Mouse (Mus musculus) lung, embryonic 16.5 days (tissue): ENCODE results near the gene Dph6. TPM values are rescaled to one million over a fixed set of nuclear protein-coding genes. Genes with fewer than 3 reads are reported as not detected.
A peak's percentile ranks its signal among the peaks of the same experiment; 100 is the strongest.
"Not testable (repeated sequence)": the region's sequence is repeated elsewhere in the genome, so short reads cannot be mapped to it uniquely, and the experiment has no call there.

ENCODE experiments used
- ATAC-seq: fragments of 200-750 bp; cut with Nextera tagmentation; 2 replicates; pipeline ENCODE4 v1.8.0; 2017; ENCODE audit warnings: low read depth, mild to moderate bottlenecking, moderate library complexity
- H3K27ac ChIP-seq: fragments of 300-500 bp; sonication (generic); 2 replicates; pipeline ENCODE4 v1.5.1; 2014; ENCODE audit warnings: mild to moderate bottlenecking, control low read depth, low read length
- H3K27me3 ChIP-seq: fragments of 300-500 bp; sonication (generic); 2 replicates; pipeline ENCODE4 v1.6.1; 2014; ENCODE audit warnings: low read depth, low read length, mixed read lengths; ENCODE audit not compliant: control insufficient read depth, insufficient read depth
- H3K36me3 ChIP-seq: fragments of 300-500 bp; sonication (generic); 2 replicates; pipeline ENCODE4 v1.6.1; 2014; ENCODE audit warnings: low read length; ENCODE audit not compliant: control insufficient read depth, insufficient read depth
- H3K4me1 ChIP-seq: fragments of 300-500 bp; sonication (generic); replicated peaks from 2 replicates; pipeline ENCODE4 v1.6.1; 2014; ENCODE audit warnings: low read length, mixed read lengths; ENCODE audit not compliant: control insufficient read depth, insufficient read depth
- H3K4me2 ChIP-seq: fragments of 300-500 bp; sonication (generic); 2 replicates; pipeline ENCODE4 v1.6.1; 2014; ENCODE audit warnings: low read depth, low read length, control low read depth
- H3K4me3 ChIP-seq: fragments of 300-500 bp; sonication (generic); 2 replicates; pipeline ENCODE4 v1.5.1; 2014; ENCODE audit warnings: mild to moderate bottlenecking, low read length, control low read depth
- H3K9ac ChIP-seq: fragments of 300-500 bp; sonication (generic); 2 replicates; pipeline ENCODE4 v1.6.1; 2014; ENCODE audit warnings: low read length, control low read depth
- H3K9me3 ChIP-seq: fragments of 300-500 bp; sonication (generic); 2 replicates; pipeline ENCODE4 v1.6.1; 2016; ENCODE audit warnings: low read length; ENCODE audit not compliant: control insufficient read depth
- WGBS: fragments of 180-500 bp; shearing (Covaris S2); extraction: QIAGEN DNeasy Blood & Tissue Kit; methylation state at CpG from one replicate; pipeline ENCODE4 v1.1.7; 2014; 5-methylcytosine and 5-hydroxymethylcytosine counted together
- polyA plus RNA-seq: library from polyadenylated mRNA; unstranded; fragments of >200 nt; fragmentation: Nextera tagmentation; extraction: Ambion mirVana; gene quantifications from 2 replicates; pipeline ENCODE4 v1.2.1, GENCODE M21; 2015

Dph6 gene
- polyA plus RNA-seq, 1 experiment from 2014 or later = 24.3 TPM

- Histone ChIP-seq H3K27ac (no peak overlapping the region), H3K36me3 (no peaks in the 10 kb centered on the region), H3K4me2 (no peak overlapping the region), H3K4me1 (no peaks in the 10 kb centered on the region), H3K27me3 (no peaks in the 10 kb centered on the region), H3K9me3 (no peaks in the 10 kb centered on the region), H3K9ac (no peak overlapping the region), H3K4me3 (no peak overlapping the region)
- ATAC-seq = no peak
- 85% methylated on average over 2 of the region's 2 CpGs for WGBS
These were observed 10.9 kb downstream of the Dph6 start for GRCm38 (mm10) chr2:114643832-114644231.

- ATAC-seq = peak; percentile 87
- Histone ChIP-seq H3K27ac (0 out of 2 replicates have a peak overlapping the region, but pooled peaks have one; percentile 46), H3K36me3 (no peaks in the 10 kb centered on the region), H3K4me3 (no peak overlapping the region), H3K9ac (no peak overlapping the region), H3K27me3 (no peaks in the 10 kb centered on the region), H3K4me1 (0 out of 2 replicates have a peak, but pooled peaks cover 7% of the 10 kb centered on the region), H3K4me2 (no peak overlapping the region), H3K9me3 (no peaks in the 10 kb centered on the region)
- 37% methylated on average over 4 of the region's 4 CpGs for WGBS
These were observed 30.1 kb downstream of the Dph6 start for GRCm38 (mm10) chr2:114624683-114625082.

GRCm38 (mm10) chr2:114622550-114622939, 32.2 kb downstream of the Dph6 start:
- WGBS = 12% methylated on average over 2 of the region's 2 CpGs
- no peak overlapping the region for H3K9ac ChIP-seq
- no peak for ATAC-seq
- 0 out of 2 replicates have a peak, but pooled peaks cover 7% of the 10 kb centered on the region for H3K4me1 ChIP-seq
- no peak overlapping the region for H3K4me3 ChIP-seq
- no peaks in the 10 kb centered on the region for H3K27me3 ChIP-seq
- H3K27ac ChIP-seq = no peak overlapping the region
- no peak overlapping the region for H3K4me2 ChIP-seq
- H3K9me3 ChIP-seq = no peaks in the 10 kb centered on the region
- no peaks in the 10 kb centered on the region for H3K36me3 ChIP-seq

GRCm38 (mm10) chr2:114621781-114622549, 32.8 kb downstream of the Dph6 start:
- H3K4me3 ChIP-seq = no peak overlapping the region
- no peak overlapping the region for H3K4me2 ChIP-seq
- H3K27me3 ChIP-seq = no peaks in the 10 kb centered on the region
- ATAC-seq = no peak
- 0 out of 2 replicates have a peak, but pooled peaks cover 7% of the 10 kb centered on the region for H3K4me1 ChIP-seq
- no peak overlapping the region for H3K9ac ChIP-seq
- no peaks in the 10 kb centered on the region for H3K36me3 ChIP-seq
- WGBS = 55% methylated on average over 5 of the region's 5 CpGs
- no peak overlapping the region for H3K27ac ChIP-seq
- H3K9me3 ChIP-seq = no peaks in the 10 kb centered on the region

GRCm38 (mm10) chr2:114611576-114611975, 43.2 kb downstream of the Dph6 start:
- WGBS = 84% methylated on average over 2 of the region's 2 CpGs
- no peaks in the 10 kb centered on the region for H3K36me3 ChIP-seq
- no peak for ATAC-seq

GRCm38 (mm10) chr2:114610110-114610509, 44.7 kb downstream of the Dph6 start:
- Histone ChIP-seq H3K9ac (no peak overlapping the region), H3K36me3 (no peaks in the 10 kb centered on the region), H3K4me3 (no peak overlapping the region), H3K27ac (peak overlapping the region; percentile 31; the same call in 1 of the 2 replicates), H3K9me3 (no peaks in the 10 kb centered on the region), H3K27me3 (no peaks in the 10 kb centered on the region), H3K4me1 (no peaks in the 10 kb centered on the region), H3K4me2 (no peak overlapping the region)
- no peak for ATAC-seq
- 22% methylated on average over 2 of the region's 2 CpGs for WGBS

More at GRCm38 (mm10) chr2:114611576-114611975, 43.2 kb downstream of the Dph6 start:
- H3K4me1 ChIP-seq = no peaks in the 10 kb centered on the region
- no peak overlapping the region for H3K4me3 ChIP-seq
- H3K9ac ChIP-seq = no peak overlapping the region
- no peaks in the 10 kb centered on the region for H3K9me3 ChIP-seq
- H3K4me2 ChIP-seq = no peak overlapping the region
- no peaks in the 10 kb centered on the region for H3K27me3 ChIP-seq
- no peak overlapping the region for H3K27ac ChIP-seq

- ATAC-seq, H3K9me3 ChIP-seq, H3K4me2 ChIP-seq, H3K9ac ChIP-seq, H3K4me3 ChIP-seq, H3K4me1 ChIP-seq, H3K27ac ChIP-seq, H3K27me3 ChIP-seq, H3K36me3 ChIP-seq: not testable (repeated sequence)
These were observed 49.6 kb downstream of the Dph6 start for GRCm38 (mm10) chr2:114605202-114605601.

- ATAC-seq = no peak
- H3K9ac ChIP-seq = no peak overlapping the region
- no peak overlapping the region for H3K4me3 ChIP-seq
- H3K36me3 ChIP-seq = no peaks in the 10 kb centered on the region
- no peaks in the 10 kb centered on the region for H3K9me3 ChIP-seq
- no peak overlapping the region for H3K27ac ChIP-seq
- H3K27me3 ChIP-seq = no peaks in the 10 kb centered on the region
- 87% methylated on average over 3 of the region's 3 CpGs for WGBS
- no peak overlapping the region for H3K4me2 ChIP-seq
- no peaks in the 10 kb centered on the region for H3K4me1 ChIP-seq
These were observed 53.6 kb downstream of the Dph6 start for GRCm38 (mm10) chr2:114601174-114601573.

GRCm38 (mm10) chr2:114599793-114600192, 55.0 kb downstream of the Dph6 start:
- H3K9me3 ChIP-seq = no peaks in the 10 kb centered on the region
- no peak overlapping the region for H3K4me3 ChIP-seq
- H3K36me3 ChIP-seq = no peaks in the 10 kb centered on the region
- H3K4me2 ChIP-seq = no peak overlapping the region
- no peak for ATAC-seq
- H3K27me3 ChIP-seq = no peaks in the 10 kb centered on the region
- H3K9ac ChIP-seq = no peak overlapping the region
- 15% methylated on average over 2 of the region's 2 CpGs for WGBS
- H3K4me1 ChIP-seq = no peaks in the 10 kb centered on the region
- no peak overlapping the region for H3K27ac ChIP-seq
